Mouse (Mus musculus): ENCODE results near the gene Egln2. TPM values are rescaled to one million over a fixed set of nuclear protein-coding genes. Genes with fewer than 3 reads are reported as not detected.

Egln2 gene
- total RNA-seq (2023): 71.8 TPM

GRCm38 (mm10) chr7:27166614-27167474, at the start of gene Egln2:
Egln2 (minus strand) TSS chr7:27166802.

GRCm38 (mm10) chr7:27195681-27196611, 29.3 kb upstream of the Egln2 start, which contains the start of the genes BC024978 and Snrpa:
BC024978 (plus strand) TSS chr7:27195781.
Snrpa (minus strand) TSS chr7:27196271.

GRCm38 (mm10) chr7:27180837-27181695, 14.5 kb upstream of the Egln2 start, which contains the start of the genes Gm21983 and Mia:
Gm21983 (minus strand) TSS chr7:27181086.
Mia (minus strand) TSS chr7:27181157.

GRCm38 (mm10) chr7:27178324-27179216, 12.0 kb upstream of the Egln2 start, which contains the start of gene Rab4b:
Rab4b (minus strand) TSS chr7:27178896.

GRCm38 (mm10) chr7:27153205-27153764, 13.3 kb downstream of the Egln2 start, which contains the start of gene Cyp2t4:
Cyp2t4 (plus strand) TSS chr7:27153714.

GRCm38 (mm10) chr7:27119676-27120075, 46.9 kb downstream of the Egln2 start, which contains the start of gene Cyp2f2:
Cyp2f2 (plus strand) TSS chr7:27119909.

Other genes with a start within 250 kb of the Egln2 start
- not detected for gene Cyp2a22, start 227.4 kb downstream of the Egln2 start, total RNA-seq (2023)
- not detected for gene Cyp2a12, start 137.7 kb downstream of the Egln2 start, total RNA-seq (2023)
- not detected for gene Cyp2f2, start 46.9 kb downstream of the Egln2 start, total RNA-seq (2023)
- not detected for gene Cyp2t4, start 13.1 kb downstream of the Egln2 start, total RNA-seq (2023)
- gene Rab4b, start 12.1 kb upstream of the Egln2 start, total RNA-seq (2023): 85.3 TPM
- gene Gm21983, start 14.3 kb upstream of the Egln2 start, total RNA-seq (2023): not detected
- 1.1 TPM for gene Mia, start 14.4 kb upstream of the Egln2 start, total RNA-seq (2023)
- 19.7 TPM for gene BC024978, start 29.0 kb upstream of the Egln2 start, total RNA-seq (2023)
- 84.5 TPM for gene Snrpa, start 29.5 kb upstream of the Egln2 start, total RNA-seq (2023)
- gene Itpkc, start 61.9 kb upstream of the Egln2 start, total RNA-seq (2023): 12.4 TPM
- 14.0 TPM for gene Coq8b, start 66.2 kb upstream of the Egln2 start, total RNA-seq (2023)
- gene Numbl, start 91.6 kb upstream of the Egln2 start, total RNA-seq (2023): 3.1 TPM
- gene Ltbp4, start 170.9 kb upstream of the Egln2 start, total RNA-seq (2023): 1.2 TPM
- 80.0 TPM for gene Shkbp1, start 189.2 kb upstream of the Egln2 start, total RNA-seq (2023)
- gene Gm20479, start 190.6 kb upstream of the Egln2 start, total RNA-seq (2023): not detected

Measured in CD8-positive naive resting alpha-beta T cell, adult 57 days (primary cell).